Comparison of ENCODE assay signal across 10 mouse cellular contexts in genomic region chr11:116095573-116095972, GRCm38 (mm10). TPM values are rescaled to one million over a fixed set of nuclear protein-coding genes. Genes with fewer than 3 reads are reported as not detected.
DNase-seq lines count a peak whose midpoint lies in the region; ATAC-seq lines count a peak whose summit lies in the region.
"Had no signal": no experiment of that assay in that cellular context is flagged by ENCODE, and none has a peak within 500 bp of the region (broad histone marks: within the 10 kb centered on the region; RNA-seq: fewer than 3 reads in every experiment).

No protein-coding gene starts in this region.

- H3K4me2 ChIP-seq in heart, embryonic 13.5 days = no peak overlapping the region
- H3K4me2 ChIP-seq in hindbrain, embryonic 16.5 days (ENCODE audit: low read length) = no peak overlapping the region

- H3K9me3 ChIP-seq in heart, embryonic 13.5 days = peaks cover 6% of the 10 kb centered on the region; the same call in 1 of the 2 replicates
- H3K9me3 ChIP-seq in hindbrain, embryonic 16.5 days (ENCODE audit: control insufficient read depth, low read length) = no peaks in the 10 kb centered on the region

- peaks cover 33% of the 10 kb centered on the region for H3K4me1 ChIP-seq in heart, embryonic 13.5 days
- H3K4me1 ChIP-seq in hindbrain, embryonic 16.5 days (ENCODE audit: control insufficient read depth, insufficient read depth, low read depth, low read length) = no peaks in the 10 kb centered on the region

- 58% methylated on average over 3 of the region's 3 CpGs for WGBS in heart, embryonic 13.5 days
- 67% methylated on average over 3 of the region's 3 CpGs for WGBS in hindbrain, embryonic 16.5 days

- DNase-seq in urinary bladder, postnatal 14 days (ENCODE audit: low spot score) = peak; percentile 65
- no peak for DNase-seq in urinary bladder, postnatal 10 days (ENCODE audit: low spot score)
- peak; percentile 81 to 83 for DNase-seq in kidney, postnatal 25 days
- no peak for DNase-seq in natural killer cell, adult 2 months (ENCODE audit: low spot score in 2 of 2)
- no peak for DNase-seq in left cerebral cortex, adult 11 months (ENCODE audit: low spot score)
- DNase-seq in urinary bladder, postnatal 25 days (ENCODE audit: low spot score) = no peak
- DNase-seq: left cerebral cortex, postnatal 4 days; right cerebral cortex, postnatal 25 days had no signal

- no peak overlapping the region for H3K9ac ChIP-seq in heart, embryonic 13.5 days
- H3K9ac ChIP-seq in hindbrain, embryonic 16.5 days (ENCODE audit: low read depth, low read length) = no peak overlapping the region

- H3K27me3 ChIP-seq in heart, embryonic 13.5 days (replicated peaks) = no peaks in the 10 kb centered on the region
- H3K27me3 ChIP-seq in hindbrain, embryonic 16.5 days (replicated peaks; ENCODE audit: control insufficient read depth, insufficient read depth, low read length) = no peaks in the 10 kb centered on the region

- H3K36me3 ChIP-seq in heart, embryonic 13.5 days = no peaks in the 10 kb centered on the region
- no peaks in the 10 kb centered on the region for H3K36me3 ChIP-seq in hindbrain, embryonic 16.5 days (ENCODE audit: control insufficient read depth, insufficient read depth, low read length)

- no peak overlapping the region for H3K4me3 ChIP-seq in heart, embryonic 13.5 days
- no peak overlapping the region for H3K4me3 ChIP-seq in hindbrain, embryonic 16.5 days (ENCODE audit: low read length)

- no peak for ATAC-seq in heart, embryonic 13.5 days (ENCODE audit: extremely low read depth, insufficient number of reproducible peaks, low FRiP score, low TSS enrichment)
- no peak for ATAC-seq in hindbrain, embryonic 16.5 days

- peak overlapping the region; percentile 46; the same call in 1 of the 2 replicates for H3K27ac ChIP-seq in heart, embryonic 13.5 days (replicated peaks)
- no peak overlapping the region for H3K27ac ChIP-seq in hindbrain, embryonic 16.5 days (ENCODE audit: low read depth, low read length)

RNA-seq across cellular contexts. Expression of gene Wbp2, which starts 8.8 kb away (rescaled TPM):
- 134 and 138 TPM in 2 replicates for polyA plus RNA-seq in heart, embryonic 13.5 days (2015; fragmentation: Nextera tagmentation; extraction: Ambion mirVana)
- polyA plus RNA-seq in hindbrain, embryonic 16.5 days (2015; fragmentation: Nextera tagmentation; extraction: Ambion mirVana) = 183 and 225 TPM in 2 replicates

RNA-seq across cellular contexts. Expression of gene Unc13d, which starts 17.8 kb away (rescaled TPM):
- 1.5 and 2.3 TPM in 2 replicates for polyA plus RNA-seq in heart, embryonic 13.5 days (2015; fragmentation: Nextera tagmentation; extraction: Ambion mirVana)
- 0.69 and 0.80 TPM in 2 replicates for polyA plus RNA-seq in hindbrain, embryonic 16.5 days (2015; fragmentation: Nextera tagmentation; extraction: Ambion mirVana)

RNA-seq across cellular contexts. Expression of gene Trim47, which starts 31.4 kb away (rescaled TPM):
- 46.1 and 51.1 TPM in 2 replicates for polyA plus RNA-seq in heart, embryonic 13.5 days (2015; fragmentation: Nextera tagmentation; extraction: Ambion mirVana)
- polyA plus RNA-seq in hindbrain, embryonic 16.5 days (2015; fragmentation: Nextera tagmentation; extraction: Ambion mirVana) = 13.5 and 14.5 TPM in 2 replicates

RNA-seq across cellular contexts. Expression of gene Trim65, which starts 35.4 kb away (rescaled TPM):
- 4.2 and 4.3 TPM in 2 replicates for polyA plus RNA-seq in heart, embryonic 13.5 days (2015; fragmentation: Nextera tagmentation; extraction: Ambion mirVana)
- polyA plus RNA-seq in hindbrain, embryonic 16.5 days (2015; fragmentation: Nextera tagmentation; extraction: Ambion mirVana) = 3.0 and 4.2 TPM in 2 replicates

RNA-seq across cellular contexts. Expression of gene Mrpl38, which starts 43.1 kb away (rescaled TPM):
- polyA plus RNA-seq in heart, embryonic 13.5 days (2015; fragmentation: Nextera tagmentation; extraction: Ambion mirVana) = 82.4 and 92.2 TPM in 2 replicates
- polyA plus RNA-seq in hindbrain, embryonic 16.5 days (2015; fragmentation: Nextera tagmentation; extraction: Ambion mirVana) = 84.0 and 86.8 TPM in 2 replicates

Comparison
In these comparisons a context has a peak if more than half of its experiments do, and no peak if none do; other contexts are left out.
1. DNase-seq: peak in urinary bladder, postnatal 14 days (single experiment) and kidney, postnatal 25 days (2 of 2); none in urinary bladder, postnatal 10 days (single experiment), natural killer cell, adult 2 months (0 of 2), left cerebral cortex, adult 11 months (single experiment) and urinary bladder, postnatal 25 days (single experiment).